15 mouse cellular contexts compared by ENCODE assay signal in genomic region chr2:38460367-38460766, GRCm38 (mm10). TPM values are rescaled to one million over a fixed set of nuclear protein-coding genes. Genes with fewer than 3 reads are reported as not detected.
DNase-seq lines count a peak whose midpoint lies in the region; ATAC-seq and TF ChIP-seq lines count a peak whose summit lies in the region.
"Had no signal": no experiment of that assay in that cellular context is flagged by ENCODE, and none has a peak within 500 bp of the region (broad histone marks: within the 10 kb centered on the region; RNA-seq: fewer than 3 reads in every experiment).

No protein-coding gene starts in this region.

- no peak overlapping the region for H3K4me3 ChIP-seq in heart, embryonic 14.5 days (ENCODE audit: control insufficient read depth in 1 of 2, insufficient read depth in 1 of 2, low read depth in 1 of 2, low read length in 2 of 2)
- no peak overlapping the region for H3K4me3 ChIP-seq in heart, adult 2 months
- H3K4me3 ChIP-seq in lung, embryonic 16.5 days (ENCODE audit: low read length) = no peak overlapping the region
- no peak overlapping the region for H3K4me3 ChIP-seq in hindbrain, embryonic 16.5 days (ENCODE audit: low read length)
- H3K4me3 ChIP-seq: intestine, embryonic 15.5 days; midbrain, embryonic 12.5 days; stomach, embryonic 15.5 days had no signal

- ATAC-seq in heart, embryonic 14.5 days (ENCODE audit: insufficient number of reproducible peaks, insufficient read depth, low FRiP score, low read depth) = no peak
- ATAC-seq in lung, embryonic 16.5 days (ENCODE audit: low read depth) = peak; percentile 30; the same call in 1 of the 2 replicates
- peak; percentile 63; the same call in 1 of the 2 replicates for ATAC-seq in hindbrain, embryonic 16.5 days
- ATAC-seq: intestine, embryonic 15.5 days had no signal

- no peaks in the 10 kb centered on the region for H3K9me3 ChIP-seq in heart, embryonic 14.5 days (ENCODE audit: control insufficient read depth, low read length)
- no peaks in the 10 kb centered on the region for H3K9me3 ChIP-seq in lung, embryonic 16.5 days (ENCODE audit: control insufficient read depth, low read length)
- no peaks in the 10 kb centered on the region for H3K9me3 ChIP-seq in hindbrain, embryonic 16.5 days (ENCODE audit: control insufficient read depth, low read length)
- H3K9me3 ChIP-seq: G1E; intestine, embryonic 15.5 days; midbrain, embryonic 12.5 days; stomach, embryonic 15.5 days had no signal

- DNase-seq in heart, adult 2 months = no peak
- DNase-seq in lung, postnatal 25 days (ENCODE audit: low spot score) = no peak
- peak; percentile 11 for DNase-seq in brain, adult 2 months (ENCODE audit: low read depth, low spot score)
- DNase-seq in right cerebral cortex, adult 2 months (ENCODE audit: low spot score in 2 of 2) = no peak
- no peak for DNase-seq in urinary bladder, postnatal 10 days (ENCODE audit: low spot score)
- DNase-seq: adrenal gland, adult 8-10 months; retina, postnatal 1 day had no signal

- no peak for TF ChIP-seq EP300 in heart, adult 2 months (IDR thresholded peaks at IDR 0.05; ENCODE audit: insufficient read depth, low read depth, low read length)

- TF ChIP-seq CTCF in heart, adult 2 months (IDR thresholded peaks at IDR 0.05) = no peak

- no peaks in the 10 kb centered on the region for H3K36me3 ChIP-seq in heart, embryonic 14.5 days (ENCODE audit: control insufficient read depth, insufficient read depth, low read length)
- H3K36me3 ChIP-seq in heart, adult 2 months (ENCODE audit: control insufficient read depth, insufficient read depth, low read length) = no peaks in the 10 kb centered on the region
- no peaks in the 10 kb centered on the region for H3K36me3 ChIP-seq in lung, embryonic 16.5 days (ENCODE audit: control insufficient read depth, insufficient read depth, low read length)
- H3K36me3 ChIP-seq in hindbrain, embryonic 16.5 days (ENCODE audit: control insufficient read depth, insufficient read depth, low read length) = no peaks in the 10 kb centered on the region
- H3K36me3 ChIP-seq: G1E; intestine, embryonic 15.5 days; midbrain, embryonic 12.5 days; stomach, embryonic 15.5 days had no signal

- no peak overlapping the region for H3K9ac ChIP-seq in heart, embryonic 14.5 days (ENCODE audit: low read length)
- H3K9ac ChIP-seq in heart, adult 2 months (ENCODE audit: low read depth, low read length) = no peak overlapping the region
- H3K9ac ChIP-seq in lung, embryonic 16.5 days (ENCODE audit: low read length) = no peak overlapping the region
- H3K9ac ChIP-seq in hindbrain, embryonic 16.5 days (ENCODE audit: low read depth, low read length) = no peak overlapping the region
- H3K9ac ChIP-seq: intestine, embryonic 15.5 days; liver, embryonic 14.5 days; midbrain, embryonic 12.5 days; stomach, embryonic 15.5 days had no signal

- peak overlapping the region in 1 of 2 experiments; percentile 64; a peak in 2 of 4 replicates for H3K27ac ChIP-seq in heart, embryonic 14.5 days (replicated peaks in 1 of 2; ENCODE audit: control insufficient read depth in 1 of 2, insufficient read depth in 1 of 2, low read depth in 2 of 2, low read length in 2 of 2)
- no peak overlapping the region for H3K27ac ChIP-seq in heart, adult 2 months
- H3K27ac ChIP-seq in lung, embryonic 16.5 days (ENCODE audit: low read length) = 0 out of 2 replicates have a peak overlapping the region, but pooled peaks have one; percentile 24
- no peak overlapping the region for H3K27ac ChIP-seq in hindbrain, embryonic 16.5 days (ENCODE audit: low read depth, low read length)
- H3K27ac ChIP-seq: intestine, embryonic 15.5 days; liver, embryonic 14.5 days; midbrain, embryonic 12.5 days; stomach, embryonic 15.5 days had no signal

- intact Hi-C loops in heart, adult 2 months (cut with DNase I) = no loop called here

- H3K27me3 ChIP-seq in heart, embryonic 14.5 days (ENCODE audit: control insufficient read depth, insufficient read depth, low read length) = no peaks in the 10 kb centered on the region
- no peaks in the 10 kb centered on the region for H3K27me3 ChIP-seq in heart, adult 2 months (ENCODE audit: control insufficient read depth, insufficient read depth, low read length)
- H3K27me3 ChIP-seq in lung, embryonic 16.5 days (ENCODE audit: control insufficient read depth, insufficient read depth, low read depth, low read length) = no peaks in the 10 kb centered on the region
- no peaks in the 10 kb centered on the region for H3K27me3 ChIP-seq in hindbrain, embryonic 16.5 days (replicated peaks; ENCODE audit: control insufficient read depth, insufficient read depth, low read length)
- H3K27me3 ChIP-seq: intestine, embryonic 15.5 days; stomach, embryonic 15.5 days had no signal

- H3K79me2 ChIP-seq in heart, adult 2 months (replicated peaks; ENCODE audit: control insufficient read depth, insufficient read depth, low read length) = no peaks in the 10 kb centered on the region

- peaks cover 7 to 18% of the 10 kb centered on the region in 2 experiments for H3K4me1 ChIP-seq in heart, embryonic 14.5 days (ENCODE audit: control insufficient read depth in 2 of 2, insufficient read depth in 2 of 2, low read length in 2 of 2)
- no peaks in the 10 kb centered on the region for H3K4me1 ChIP-seq in heart, adult 2 months (ENCODE audit: control insufficient read depth, insufficient read depth, low read length)
- peaks cover 18% of the 10 kb centered on the region for H3K4me1 ChIP-seq in lung, embryonic 16.5 days (replicated peaks; ENCODE audit: control insufficient read depth, insufficient read depth, low read length)
- H3K4me1 ChIP-seq in hindbrain, embryonic 16.5 days (ENCODE audit: control insufficient read depth, insufficient read depth, low read depth, low read length) = peaks cover 10% of the 10 kb centered on the region
- H3K4me1 ChIP-seq: midbrain, embryonic 12.5 days had no signal

- TF ChIP-seq POLR2A in heart, adult 2 months (IDR thresholded peaks at IDR 0.05; ENCODE audit: insufficient read depth, low read depth, low read length) = no peak

- H3K4me2 ChIP-seq in heart, embryonic 14.5 days (ENCODE audit: low read length) = peak overlapping the region; percentile 23; the same call in 1 of the 2 replicates
- H3K4me2 ChIP-seq in lung, embryonic 16.5 days (ENCODE audit: low read depth, low read length) = no peak overlapping the region
- H3K4me2 ChIP-seq in hindbrain, embryonic 16.5 days (ENCODE audit: low read length) = no peak overlapping the region
- H3K4me2 ChIP-seq: intestine, embryonic 15.5 days; midbrain, embryonic 12.5 days; stomach, embryonic 15.5 days had no signal

- WGBS in heart, embryonic 14.5 days = 79% methylated on average over 2 of the region's 2 CpGs
- WGBS in heart, adult 2 months = 81% methylated on average over 2 of the region's 2 CpGs
- 73% methylated on average over 2 of the region's 2 CpGs for WGBS in lung, embryonic 16.5 days
- 58% methylated on average over 2 of the region's 2 CpGs for WGBS in hindbrain, embryonic 16.5 days

RNA-seq across cellular contexts. Expression of gene Nek6, which starts 51.1 kb away (rescaled TPM):
- 57.7 and 69.7 TPM in 2 replicates for polyA plus RNA-seq in heart, embryonic 14.5 days (2014; fragmentation: Nextera tagmentation; extraction: Ambion mirVana)
- total RNA-seq in heart, adult 2 months (2021) = 1 to 10 TPM; 2.9 to 3.3 TPM
- polyA plus RNA-seq in heart, adult 2 months (2012; rRNA removed) = 5.5 and 5.8 TPM in 2 replicates
- 117 and 122 TPM in 2 replicates for polyA plus RNA-seq in lung, embryonic 16.5 days (2015; fragmentation: Nextera tagmentation; extraction: Ambion mirVana)
- 65.4 and 72.4 TPM in 2 replicates for polyA plus RNA-seq in hindbrain, embryonic 16.5 days (2015; fragmentation: Nextera tagmentation; extraction: Ambion mirVana)
